ENCODE assay signal across 14 mouse cellular contexts in the genomic region with DNA sequence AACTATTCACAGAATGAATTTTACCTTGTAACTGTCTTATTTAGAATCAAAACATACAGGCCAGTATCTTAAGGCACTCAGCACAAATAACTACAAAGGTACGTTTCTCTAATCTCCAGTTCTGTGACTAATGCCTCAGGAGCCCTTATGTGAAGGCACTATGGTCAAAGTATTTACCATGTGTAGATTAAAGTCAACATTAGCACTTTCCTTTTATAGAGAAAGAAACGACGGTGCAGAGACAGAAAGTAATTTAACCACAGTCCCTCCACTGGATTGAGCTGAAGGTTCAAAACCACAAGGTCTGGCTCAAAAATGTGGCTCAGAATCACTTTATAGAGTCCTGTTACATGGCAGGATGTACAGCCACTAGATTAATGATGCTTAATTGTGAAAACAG. TPM values are rescaled to one million over a fixed set of nuclear protein-coding genes. Genes with fewer than 3 reads are reported as not detected.
DNase-seq lines count a peak whose midpoint lies in the region; ATAC-seq lines count a peak whose summit lies in the region.
"Had no signal": no experiment of that assay in that cellular context is flagged by ENCODE, and none has a peak within 500 bp of the region (broad histone marks: within the 10 kb centered on the region; RNA-seq: fewer than 3 reads in every experiment).

No protein-coding gene starts in this region.

- H3K27ac ChIP-seq in liver, embryonic 12.5 days, result no peak overlapping the region
- H3K27ac ChIP-seq in stomach, embryonic 14.5 days (ENCODE audit: low read length), result no peak overlapping the region
- H3K27ac ChIP-seq: embryonic facial prominence, embryonic 10.5 days; forebrain, embryonic 10.5 days; heart, embryonic 10.5 days; hindbrain, embryonic 12.5 days had no signal

- H3K27me3 ChIP-seq in liver, embryonic 12.5 days (replicated peaks), result no peaks in the 10 kb centered on the region
- no peaks in the 10 kb centered on the region for H3K27me3 ChIP-seq in stomach, embryonic 14.5 days (ENCODE audit: control insufficient read depth, insufficient read depth, low read length)
- H3K27me3 ChIP-seq: hindbrain, embryonic 12.5 days had no signal

- peaks cover 34% of the 10 kb centered on the region for H3K4me1 ChIP-seq in liver, embryonic 12.5 days
- H3K4me1 ChIP-seq in stomach, embryonic 14.5 days (ENCODE audit: control insufficient read depth, insufficient read depth, low read length), result peaks cover 13% of the 10 kb centered on the region; the same call in 1 of the 2 replicates

- ATAC-seq in liver, embryonic 12.5 days, result no peak
- ATAC-seq in stomach, embryonic 14.5 days (ENCODE audit: insufficient number of reproducible peaks, insufficient read depth, low FRiP score, low read depth), result no peak
- ATAC-seq: forebrain, embryonic 14.5 days had no signal

- DNase-seq in liver, result no peak
- peak; percentile 22 for DNase-seq in induced T-regulatory cell, adult 2 months (ENCODE audit: low read depth)
- DNase-seq in left cerebral cortex, adult 11 months (ENCODE audit: low spot score), result no peak
- DNase-seq in thymus, postnatal 0 days (ENCODE audit: low spot score), result no peak
- DNase-seq in kidney, postnatal 14 days, result no peak

- no peak overlapping the region for H3K4me3 ChIP-seq in liver, embryonic 12.5 days
- no peak overlapping the region for H3K4me3 ChIP-seq in stomach, embryonic 14.5 days (ENCODE audit: low read depth, low read length)
- H3K4me3 ChIP-seq: erythroblast, embryonic 14.5 days; forebrain, embryonic 10.5 days; heart, embryonic 10.5 days; hindbrain, embryonic 12.5 days had no signal

- 64% methylated on average over 3 of the region's 3 CpGs for WGBS in liver, embryonic 12.5 days (ENCODE audit: insufficient replicate concordance)
- 62% methylated on average over 3 of the region's 3 CpGs for WGBS in stomach, embryonic 14.5 days

- H3K36me3 ChIP-seq in liver, embryonic 12.5 days, result peaks cover 24% of the 10 kb centered on the region
- peaks cover 10% of the 10 kb centered on the region; the same call in 1 of the 2 replicates for H3K36me3 ChIP-seq in stomach, embryonic 14.5 days (ENCODE audit: control insufficient read depth, insufficient read depth, low read length)

- H3K9ac ChIP-seq in liver, embryonic 12.5 days, result no peak overlapping the region
- H3K9ac ChIP-seq in stomach, embryonic 14.5 days (replicated peaks; ENCODE audit: low read depth, low read length), result no peak overlapping the region
- H3K9ac ChIP-seq: hindbrain, embryonic 12.5 days had no signal

- H3K4me2 ChIP-seq in liver, embryonic 12.5 days, result peak overlapping the region; percentile 78; the same call in 1 of the 2 replicates
- 0 out of 2 replicates have a peak overlapping the region, but pooled peaks have one; percentile 71 for H3K4me2 ChIP-seq in stomach, embryonic 14.5 days (replicated peaks; ENCODE audit: low read depth, low read length)
- H3K4me2 ChIP-seq: hindbrain, embryonic 12.5 days had no signal

- no peaks in the 10 kb centered on the region for H3K9me3 ChIP-seq in liver, embryonic 12.5 days (replicated peaks)
- H3K9me3 ChIP-seq in stomach, embryonic 14.5 days (ENCODE audit: control insufficient read depth, low read depth, low read length), result no peaks in the 10 kb centered on the region
- H3K9me3 ChIP-seq: embryonic facial prominence, embryonic 10.5 days; forebrain, embryonic 10.5 days; G1E; heart, embryonic 10.5 days; hindbrain, embryonic 12.5 days had no signal

RNA-seq across cellular contexts. Expression of gene Coq2, which starts 3.0 kb away (rescaled TPM):
- polyA plus RNA-seq in liver, embryonic 12.5 days (2016; fragmentation: Nextera tagmentation; extraction: Ambion mirVana), result 42.4 and 42.8 TPM in 2 replicates
- polyA plus RNA-seq in stomach, embryonic 14.5 days (2014; fragmentation: Nextera tagmentation; extraction: Ambion mirVana), result 67.9 and 75.2 TPM in 2 replicates
- polyA plus RNA-seq in thymus, postnatal 0 days (2015; fragmentation: Nextera tagmentation; extraction: Ambion mirVana), result 44.6 and 47.0 TPM in 2 replicates

RNA-seq across cellular contexts. Expression of gene Hpse, which starts 47.6 kb away (rescaled TPM):
- 2.2 and 2.5 TPM in 2 replicates for polyA plus RNA-seq in liver, embryonic 12.5 days (2016; fragmentation: Nextera tagmentation; extraction: Ambion mirVana)
- polyA plus RNA-seq in stomach, embryonic 14.5 days (2014; fragmentation: Nextera tagmentation; extraction: Ambion mirVana), result 4.9 and 6.5 TPM in 2 replicates
- polyA plus RNA-seq in thymus, postnatal 0 days (2015; fragmentation: Nextera tagmentation; extraction: Ambion mirVana), result 1.6 and 1.7 TPM in 2 replicates
- polyA plus RNA-seq: erythroblast, embryonic 14.5 days; G1E had no signal
